Mouse (Mus musculus) embryonic facial prominence, embryonic 10.5 days (tissue): Measurements from ENCODE around the gene Zfp426. TPM values are rescaled to one million over a fixed set of nuclear protein-coding genes. Genes with fewer than 3 reads are reported as not detected.

ENCODE experiments used
- DNase-seq: peaks from one replicate; pipeline ENCODE4 v3.0.0-alpha.2; 2017; ENCODE audit warnings: low spot score
- H3K27ac ChIP-seq: fragments of 300-500 bp; sonication (generic); replicated peaks from 2 replicates; pipeline ENCODE4 v1.5.1; 2016; ENCODE audit warnings: mild to moderate bottlenecking
- H3K27me3 ChIP-seq: fragments of 300-500 bp; sonication (generic); replicated peaks from 2 replicates; pipeline ENCODE4 v1.6.1; 2016; ENCODE audit warnings: low read depth, mild to moderate bottlenecking; ENCODE audit not compliant: poor library complexity, severe bottlenecking
- H3K36me3 ChIP-seq: fragments of 300-500 bp; sonication (generic); replicated peaks from 2 replicates; pipeline ENCODE4 v1.6.1; 2016; ENCODE audit warnings: mild to moderate bottlenecking, moderate library complexity
- H3K4me1 ChIP-seq: fragments of 300-500 bp; sonication (generic); 2 replicates; pipeline ENCODE4 v1.6.1; 2016
- H3K4me3 ChIP-seq: fragments of 300-500 bp; sonication (generic); 2 replicates; pipeline ENCODE4 v1.5.1; 2016; ENCODE audit warnings: mild to moderate bottlenecking, moderate library complexity
- H3K9me3 ChIP-seq: fragments of 300-500 bp; sonication (generic); 2 replicates; pipeline ENCODE4 v1.6.1; 2016; ENCODE audit warnings: mild to moderate bottlenecking
- WGBS: fragments of 180-500 bp; shearing (Covaris S2); methylation state at CpG from one replicate; pipeline ENCODE4 v1.1.7; 2016; 5-methylcytosine and 5-hydroxymethylcytosine counted together
- polyA plus RNA-seq: library from polyadenylated mRNA; unstranded; fragments of >200 nt; fragmentation: Nextera tagmentation; extraction: Ambion mirVana; gene quantifications from 2 replicates; pipeline ENCODE4 v1.2.1, GENCODE M21; 2016

Zfp426 gene
- polyA plus RNA-seq, result 22.1 and 22.2 TPM in 2 replicates

DNA sequence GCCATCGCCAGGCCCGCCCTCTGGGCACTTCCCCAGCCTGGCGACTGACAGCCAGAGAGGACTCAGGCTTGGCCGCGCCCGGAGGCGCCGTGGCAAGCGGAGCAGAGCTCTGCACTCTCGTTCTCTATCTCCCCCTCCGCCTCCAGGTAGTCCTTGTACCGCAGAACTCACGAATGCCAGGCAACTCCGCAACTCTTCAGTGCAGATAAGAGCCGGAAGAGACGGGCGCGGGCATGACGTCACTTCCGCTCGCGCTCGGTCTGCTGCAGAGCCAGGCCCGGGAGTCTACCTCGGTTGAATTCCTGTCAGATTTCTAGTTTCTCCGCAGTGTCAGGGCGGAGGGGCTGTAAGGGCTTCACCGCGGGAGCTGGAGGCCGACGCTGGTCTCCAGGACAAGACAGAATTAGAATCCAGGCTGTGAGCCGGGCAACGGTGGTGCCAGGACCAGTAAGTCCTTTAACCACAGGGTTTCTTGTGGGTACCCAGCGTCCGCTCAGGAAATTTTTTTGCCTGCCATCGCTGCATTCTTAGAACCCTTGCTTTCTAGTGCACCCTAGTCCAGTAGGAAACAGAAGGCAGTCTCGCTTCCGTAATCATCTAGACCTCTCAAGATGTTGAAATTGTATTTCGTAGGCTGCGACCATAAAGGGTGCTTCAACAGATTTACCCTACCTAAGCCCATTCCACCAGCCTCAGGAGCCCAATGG, at the start of gene Zfp426:
Zfp426 (minus strand) TSS at position 220 of the 707 bp plus-strand sequence.
- Histone ChIP-seq H3K36me3 (peaks cover 57% of the 10 kb centered on the region), H3K27ac (peak within 1 kb of the TSS; percentile 95)
- under 1% methylated on average over 40 of the region's 40 CpGs for WGBS

DNA sequence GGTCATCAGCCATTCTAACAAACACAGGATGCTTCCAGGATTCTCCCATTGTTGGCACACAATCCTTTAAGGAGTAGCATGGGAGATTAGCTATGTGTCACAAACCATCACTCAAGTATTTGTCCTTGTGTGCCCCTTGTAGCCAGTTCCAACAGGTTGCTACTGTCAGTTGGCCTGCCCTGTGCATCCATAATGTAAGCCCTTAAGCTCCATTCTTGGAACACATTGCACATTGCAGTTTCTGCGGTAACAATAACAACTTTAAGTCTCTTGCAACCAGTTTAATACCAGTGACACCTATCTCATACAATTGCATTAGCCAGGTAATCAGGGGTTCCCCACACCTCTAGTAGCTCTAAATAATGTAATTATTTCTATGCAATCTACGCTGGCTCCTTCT, 44.1 kb upstream of the Zfp426 start:
- WGBS, result 88% methylated on average over 2 of the region's 2 CpGs
- no peak overlapping the region for H3K27ac ChIP-seq
- H3K27me3 ChIP-seq, result no peaks in the 10 kb centered on the region
- DNase-seq, result no peak
- no peaks in the 10 kb centered on the region for H3K4me1 ChIP-seq
- H3K36me3 ChIP-seq, result no peaks in the 10 kb centered on the region
- H3K9me3 ChIP-seq, result no peaks in the 10 kb centered on the region
- no peak overlapping the region for H3K4me3 ChIP-seq

More for the DNA sequence above, at the start of gene Zfp426:
- H3K9me3 ChIP-seq, result no peaks in the 10 kb centered on the region
- peaks cover 23% of the 10 kb centered on the region for H3K4me1 ChIP-seq
- no peaks in the 10 kb centered on the region for H3K27me3 ChIP-seq
- H3K4me3 ChIP-seq, result peak within 1 kb of the TSS; percentile 92
- peak; percentile 91 for DNase-seq

DNA sequence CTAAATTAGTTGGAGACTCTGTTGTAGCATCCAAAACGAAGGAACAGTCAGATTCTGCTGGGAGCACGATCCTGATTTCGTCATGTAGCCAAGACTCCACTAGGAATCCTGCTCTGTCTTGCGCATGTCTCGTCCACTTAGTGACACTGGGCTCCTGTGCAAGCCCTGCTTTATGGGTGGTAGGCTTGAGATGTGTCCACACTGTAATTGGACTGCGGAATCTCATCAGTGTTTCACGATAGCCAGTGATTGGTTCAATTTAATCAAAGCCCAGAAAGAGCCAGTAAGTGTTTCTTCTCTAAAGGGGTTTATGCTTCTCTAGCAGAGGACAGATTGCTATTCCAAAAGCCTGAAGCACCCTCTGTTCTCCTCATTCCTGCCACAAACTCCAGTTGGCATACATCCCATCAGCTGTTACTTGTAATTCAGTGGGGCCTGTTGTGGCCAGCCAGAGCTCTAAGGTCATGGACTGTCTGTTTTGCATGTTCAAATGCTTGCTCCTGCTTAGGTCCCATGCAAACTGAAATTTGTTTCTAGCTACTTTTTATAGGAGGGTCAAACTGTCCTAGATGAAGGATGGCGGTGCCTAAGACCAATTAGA, 41.9 kb upstream of the Zfp426 start:
- no peaks in the 10 kb centered on the region for H3K4me1 ChIP-seq
- no peak for DNase-seq
- no peaks in the 10 kb centered on the region for H3K9me3 ChIP-seq
- no peaks in the 10 kb centered on the region for H3K36me3 ChIP-seq
- 80% methylated on average over 8 of the region's 8 CpGs for WGBS
- H3K27ac ChIP-seq, result no peak overlapping the region
- H3K27me3 ChIP-seq, result no peaks in the 10 kb centered on the region
- H3K4me3 ChIP-seq, result no peak overlapping the region

DNA sequence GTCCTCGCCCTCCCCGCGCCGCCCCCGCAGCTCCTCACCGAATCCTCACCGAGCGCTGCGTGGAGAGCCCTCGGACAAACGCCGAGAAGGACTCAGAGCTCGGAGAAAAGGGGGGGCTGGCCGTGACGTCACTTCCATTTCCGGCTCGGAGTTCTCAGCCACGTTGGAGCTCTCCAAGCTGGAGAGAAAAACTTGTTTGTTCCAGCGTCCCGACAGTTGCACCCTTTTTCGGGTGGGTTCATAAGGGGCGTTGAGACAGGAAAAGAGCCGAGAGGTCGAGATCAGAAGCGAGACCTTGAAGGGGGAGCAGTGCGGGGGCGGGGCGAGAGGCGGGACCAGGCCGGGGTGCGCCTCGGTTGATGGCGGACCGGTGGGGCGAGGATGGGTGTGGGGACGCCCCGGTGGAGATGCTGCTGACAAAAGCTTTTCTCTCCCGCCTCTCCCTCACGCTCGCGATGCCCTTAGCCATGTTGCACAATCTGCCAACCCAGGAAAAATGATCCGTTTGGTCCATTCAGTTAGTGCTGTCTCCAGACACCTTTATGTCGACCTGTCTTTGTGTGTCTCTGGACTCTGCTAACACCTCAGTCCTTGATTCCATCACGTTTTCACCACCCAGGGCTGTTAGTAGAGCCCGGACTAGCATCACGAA, 28.9 kb upstream of the Zfp426 start, which contains the start of gene Zfp266:
Zfp266 (minus strand) TSS at position 112 of the 652 bp plus-strand sequence.
- Histone ChIP-seq H3K9me3 (no peaks in the 10 kb centered on the region), H3K36me3 (peaks cover 30% of the 10 kb centered on the region), H3K27ac (peak within 1 kb of the TSS; percentile 99), H3K27me3 (no peaks in the 10 kb centered on the region), H3K4me3 (peak within 1 kb of the TSS; percentile 95), H3K4me1 (peaks cover 20% of the 10 kb centered on the region)
- WGBS, result under 1% methylated on average over 46 of the region's 46 CpGs
- peak; percentile 93 for DNase-seq

DNA sequence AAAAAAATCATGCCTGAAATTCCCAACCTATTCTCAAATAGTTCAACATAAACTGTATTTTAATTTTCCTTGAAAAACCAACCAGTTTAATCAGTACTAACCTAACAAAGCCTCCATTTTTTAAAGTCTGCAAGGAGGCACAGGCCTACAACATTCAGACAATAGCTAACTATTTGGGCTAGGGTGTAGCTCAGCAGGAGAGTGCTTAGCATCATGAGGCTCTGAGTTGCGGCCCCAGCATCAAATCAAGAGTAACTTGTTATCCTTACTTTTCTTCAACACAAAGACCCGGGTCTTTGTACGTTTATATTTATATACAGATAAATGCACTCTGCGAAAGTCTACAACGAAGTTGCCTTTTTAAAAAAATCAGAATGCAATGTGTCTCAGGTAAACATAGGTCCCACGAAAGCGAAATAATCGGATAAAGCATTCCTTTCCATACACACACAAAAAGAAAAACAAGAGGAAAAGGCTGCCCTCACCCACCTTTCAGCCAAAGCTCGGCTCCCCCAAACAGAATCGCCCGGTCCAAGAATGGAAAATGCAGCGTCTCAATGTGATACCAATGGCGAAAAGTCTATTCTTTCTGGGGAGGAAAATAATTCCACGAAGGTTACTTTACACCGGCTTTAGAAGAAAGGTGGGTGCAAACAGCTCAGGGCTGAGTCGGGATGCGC, 28.1 kb upstream of the Zfp426 start:
- H3K4me1 ChIP-seq, result peaks cover 20% of the 10 kb centered on the region
- H3K36me3 ChIP-seq, result peaks cover 37% of the 10 kb centered on the region
- no peaks in the 10 kb centered on the region for H3K27me3 ChIP-seq
- H3K9me3 ChIP-seq, result no peaks in the 10 kb centered on the region
- peak overlapping the region; percentile 99 for H3K27ac ChIP-seq
- under 1% methylated on average over 17 of the region's 17 CpGs for WGBS
- H3K4me3 ChIP-seq, result peak overlapping the region; percentile 95
- DNase-seq, result peak; percentile 18

DNA sequence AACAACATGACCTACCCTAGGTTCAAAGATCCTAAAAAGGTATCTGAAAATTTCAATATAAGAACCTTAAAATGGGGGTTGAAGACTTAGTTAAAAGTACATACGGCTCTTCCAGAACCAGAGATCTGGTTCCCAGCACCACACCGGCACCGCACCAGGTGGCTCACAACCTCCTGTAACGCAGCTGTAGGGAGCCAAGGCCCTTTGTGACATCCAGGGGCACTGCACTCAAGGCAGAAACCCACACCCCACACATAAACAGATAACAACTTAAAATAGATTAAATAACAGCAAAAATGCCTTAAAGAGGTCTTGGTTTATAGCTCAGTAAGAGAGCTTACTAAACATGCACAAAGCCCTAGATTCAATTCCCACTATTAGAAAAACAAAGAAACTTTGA, 27.4 kb upstream of the Zfp426 start:
- Histone ChIP-seq H3K36me3 (peaks cover 45% of the 10 kb centered on the region), H3K27ac (peak overlapping the region; percentile 99), H3K4me3 (peak overlapping the region; percentile 95), H3K4me1 (peaks cover 25% of the 10 kb centered on the region), H3K9me3 (no peaks in the 10 kb centered on the region), H3K27me3 (no peaks in the 10 kb centered on the region)
- DNase-seq, result peak; percentile 38
- WGBS, result 11% methylated on average over 4 of the region's 4 CpGs

DNA sequence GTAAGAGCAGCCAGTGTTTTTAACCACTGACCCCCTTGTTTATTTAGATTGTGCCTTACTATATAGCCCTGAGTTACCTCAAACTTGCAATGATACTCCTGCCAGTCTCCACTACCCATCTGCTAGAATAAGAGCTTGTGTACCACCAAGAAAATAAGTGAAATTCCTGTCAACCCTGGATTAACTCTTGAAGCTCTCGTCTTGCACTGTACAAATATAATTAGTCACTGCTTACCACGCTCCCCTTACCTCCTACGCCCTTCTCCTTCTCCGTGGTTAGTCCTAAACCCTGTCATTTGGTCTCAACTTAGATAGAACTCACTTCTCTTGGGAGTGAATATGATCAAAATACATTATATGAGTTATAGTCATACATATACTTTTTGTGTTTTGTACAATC, 26.2 kb upstream of the Zfp426 start:
- DNase-seq, result no peak
- WGBS, result 89% methylated on average over 4 of the region's 4 CpGs
- Histone ChIP-seq H3K27me3 (no peaks in the 10 kb centered on the region), H3K36me3 (peaks cover 57% of the 10 kb centered on the region), H3K4me1 (peaks cover 28% of the 10 kb centered on the region), H3K9me3 (no peaks in the 10 kb centered on the region), H3K27ac (no peak overlapping the region), H3K4me3 (peak overlapping the region; percentile 95)

DNA sequence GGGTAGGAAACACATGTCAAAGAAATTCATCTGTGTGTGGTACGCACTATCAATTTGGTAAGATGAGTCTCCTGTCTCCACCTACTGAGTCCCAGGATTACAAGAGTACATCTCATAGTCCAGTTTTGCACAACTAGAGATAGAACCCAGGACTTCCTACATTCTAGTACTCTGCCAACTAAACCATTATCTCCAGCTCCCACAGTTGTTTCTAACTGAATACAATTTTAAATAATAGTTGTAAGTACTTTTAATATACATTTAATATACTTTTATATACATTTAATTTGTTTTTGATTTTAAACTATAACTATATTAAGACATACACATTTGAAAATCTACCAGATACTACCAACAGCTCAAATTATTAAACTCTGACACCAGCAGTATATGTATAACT, 25.2 kb upstream of the Zfp426 start:
- H3K9me3 ChIP-seq, result no peaks in the 10 kb centered on the region
- 97% methylated on average over 1 of the region's 1 CpGs for WGBS
- H3K36me3 ChIP-seq, result peaks cover 67% of the 10 kb centered on the region
- no peak overlapping the region for H3K27ac ChIP-seq
- H3K4me1 ChIP-seq, result peaks cover 28% of the 10 kb centered on the region
- H3K27me3 ChIP-seq, result no peaks in the 10 kb centered on the region
- no peak for DNase-seq
- no peak overlapping the region for H3K4me3 ChIP-seq

DNA sequence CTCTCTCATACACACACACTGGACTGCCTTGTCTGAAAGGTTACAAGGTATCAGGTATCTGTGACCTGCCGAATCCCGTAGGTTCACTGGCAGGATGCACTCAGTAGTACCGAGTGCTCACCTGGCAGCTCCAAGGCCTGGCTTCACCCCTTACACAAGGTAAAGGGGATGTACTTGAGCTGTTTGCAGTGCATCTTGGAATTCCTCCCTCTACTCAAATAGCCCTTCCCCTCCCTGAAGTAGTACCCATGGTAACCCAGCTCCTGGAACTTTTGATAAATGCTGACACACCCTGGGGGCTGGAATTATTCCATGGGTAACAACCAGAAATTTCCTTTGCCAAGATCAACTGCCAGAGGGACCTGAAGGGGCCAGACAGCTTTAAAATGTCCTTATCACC, 21.5 kb upstream of the Zfp426 start:
- DNase-seq, result no peak
- peaks cover 98% of the 10 kb centered on the region for H3K36me3 ChIP-seq

DNA sequence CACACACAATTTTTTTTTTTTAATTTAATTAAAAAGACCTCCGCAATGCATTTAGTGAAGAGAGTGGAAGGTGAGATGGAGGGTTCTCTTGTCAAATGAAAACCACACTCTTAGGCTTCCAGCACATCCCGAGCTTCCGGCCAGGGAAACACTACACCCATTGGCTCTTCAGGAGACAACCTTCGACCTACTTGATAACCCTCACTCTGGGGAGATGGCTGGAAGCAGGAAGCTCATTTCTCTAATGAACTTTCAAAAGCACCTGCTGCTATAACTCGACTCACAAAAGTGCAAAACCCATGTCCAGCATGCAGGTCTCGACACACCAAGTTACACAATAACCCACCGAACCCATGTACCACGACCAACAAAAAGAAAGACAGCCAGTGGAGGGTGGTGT, 20.2 kb upstream of the Zfp426 start:
- H3K9me3 ChIP-seq, result no peaks in the 10 kb centered on the region
- H3K36me3 ChIP-seq, result peaks cover 97% of the 10 kb centered on the region
- no peak for DNase-seq
- H3K27ac ChIP-seq, result no peak overlapping the region
- 0 out of 2 replicates have a peak, but pooled peaks cover 7% of the 10 kb centered on the region for H3K4me1 ChIP-seq
- H3K4me3 ChIP-seq, result no peak overlapping the region
- 85% methylated on average over 8 of the region's 8 CpGs for WGBS
- no peaks in the 10 kb centered on the region for H3K27me3 ChIP-seq

More for the DNA sequence above, 21.5 kb upstream of the Zfp426 start:
- Histone ChIP-seq H3K27ac (no peak overlapping the region), H3K9me3 (no peaks in the 10 kb centered on the region), H3K4me3 (no peak overlapping the region), H3K4me1 (peaks cover 15% of the 10 kb centered on the region), H3K27me3 (no peaks in the 10 kb centered on the region)
- 88% methylated on average over 3 of the region's 3 CpGs for WGBS

DNA sequence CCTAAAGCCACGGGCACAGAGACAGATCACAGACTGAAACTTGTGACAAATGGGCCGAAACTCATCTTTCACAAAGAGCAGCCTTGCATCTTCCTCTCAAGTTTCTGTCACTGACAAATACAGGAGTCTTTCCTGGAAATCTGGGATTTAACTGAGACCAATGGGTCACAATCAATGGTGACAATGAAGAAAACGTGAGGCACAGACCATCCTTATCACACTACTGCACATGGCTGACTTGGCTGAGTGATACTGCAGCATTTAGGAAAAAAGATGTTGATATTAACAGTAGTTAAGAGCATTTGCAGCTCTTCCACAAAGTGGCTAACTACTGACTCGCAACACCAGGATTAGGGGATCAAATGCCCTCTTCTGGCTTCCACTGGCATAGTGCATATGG, 19.1 kb upstream of the Zfp426 start:
- Histone ChIP-seq H3K36me3 (peaks cover 97% of the 10 kb centered on the region), H3K27ac (no peak overlapping the region), H3K4me1 (0 out of 2 replicates have a peak, but pooled peaks cover 7% of the 10 kb centered on the region), H3K4me3 (no peak overlapping the region), H3K9me3 (no peaks in the 10 kb centered on the region), H3K27me3 (no peaks in the 10 kb centered on the region)
- DNase-seq, result no peak
- 89% methylated on average over 4 of the region's 4 CpGs for WGBS

DNA sequence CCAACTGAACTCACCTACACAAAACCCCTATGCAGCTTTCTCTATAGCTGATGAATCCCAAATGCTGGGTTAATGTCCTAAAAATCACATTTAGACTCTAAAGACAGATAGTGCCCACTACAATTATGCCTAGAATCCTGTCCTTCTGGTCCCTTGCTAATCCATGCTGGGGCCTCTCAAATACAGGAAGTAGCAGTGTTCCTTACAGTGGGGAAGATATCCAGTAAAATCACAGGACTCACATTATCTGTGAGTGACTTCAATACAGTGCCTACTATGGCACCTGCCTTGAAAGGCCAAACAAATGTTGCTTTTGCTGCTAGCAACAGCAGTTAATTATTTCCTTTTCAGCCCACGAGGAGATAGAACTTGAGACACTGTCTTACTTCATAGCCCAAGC, 17.8 kb upstream of the Zfp426 start:
- H3K9me3 ChIP-seq, result no peaks in the 10 kb centered on the region
- H3K27ac ChIP-seq, result no peak overlapping the region
- 61% methylated on average over 1 of the region's 1 CpGs for WGBS
- H3K4me1 ChIP-seq, result 0 out of 2 replicates have a peak, but pooled peaks cover 5% of the 10 kb centered on the region
- peaks cover 97% of the 10 kb centered on the region for H3K36me3 ChIP-seq
- no peak overlapping the region for H3K4me3 ChIP-seq
- no peaks in the 10 kb centered on the region for H3K27me3 ChIP-seq
- DNase-seq, result no peak
